Mouse (Mus musculus) forebrain, embryonic 14.5 days (tissue): ENCODE results near the gene Dmxl2. TPM values are rescaled to one million over a fixed set of nuclear protein-coding genes. Genes with fewer than 3 reads are reported as not detected.

Source experiments
- ATAC-seq: fragments of 200-750 bp; cut with Nextera tagmentation; 2 replicates; pipeline ENCODE4 v1.8.0; 2017; ENCODE audit warnings: mild to moderate bottlenecking, moderate library complexity
- DNase-seq: peaks from one replicate; pipeline ENCODE4 v3.0.0-alpha.2; 2015; ENCODE audit warnings: low spot score
- H3K27ac ChIP-seq: fragments of 300-500 bp; sonication (generic); 2 replicates; pipeline ENCODE4 v1.5.1; 2014; ENCODE audit warnings: low read depth, mild to moderate bottlenecking, control low read depth, low read length, moderate library complexity
- H3K27me3 ChIP-seq: fragments of 300-500 bp; sonication (generic); replicated peaks from 2 replicates; pipeline ENCODE4 v1.6.1; 2014; ENCODE audit warnings: low read length, control low read depth, mixed read lengths; ENCODE audit not compliant: control insufficient read depth, insufficient read depth
- H3K36me3 ChIP-seq: fragments of 300-500 bp; sonication (generic); 2 replicates; pipeline ENCODE4 v1.6.1; 2014; ENCODE audit warnings: low read length, control low read depth; ENCODE audit not compliant: control insufficient read depth, insufficient read depth
- H3K4me1 ChIP-seq: fragments of 300-500 bp; sonication (generic); 2 replicates; pipeline ENCODE4 v1.6.1; 2014; ENCODE audit warnings: antibody characterized with exemption, low read length, control low read depth; ENCODE audit not compliant: control insufficient read depth, insufficient read depth
- H3K4me2 ChIP-seq: fragments of 300-500 bp; sonication (generic); 2 replicates; pipeline ENCODE4 v1.6.1; 2014; ENCODE audit warnings: mild to moderate bottlenecking, control low read depth, low read length
- H3K4me3 ChIP-seq: fragments of 300-500 bp; sonication (generic); 2 replicates; pipeline ENCODE4 v1.5.1; 2014; ENCODE audit warnings: low read depth, low read length, control low read depth
- H3K9ac ChIP-seq: fragments of 300-500 bp; sonication (generic); 2 replicates; pipeline ENCODE4 v1.6.1; 2014; ENCODE audit warnings: mild to moderate bottlenecking, low read length, control low read depth, moderate library complexity
- H3K9me3 ChIP-seq: fragments of 300-500 bp; sonication (generic); replicated peaks from 2 replicates; pipeline ENCODE4 v1.6.1; 2016; ENCODE audit warnings: low read length, control low read depth, mixed read lengths; ENCODE audit not compliant: control insufficient read depth
- WGBS: fragments of 180-500 bp; shearing (Covaris S2); extraction: QIAGEN DNeasy Blood & Tissue Kit; methylation state at CpG from one replicate; pipeline ENCODE4 v1.1.7; 2014; 5-methylcytosine and 5-hydroxymethylcytosine counted together
- polyA plus RNA-seq: library from polyadenylated mRNA; unstranded; fragments of >200 nt; fragmentation: Nextera tagmentation; extraction: Ambion mirVana; gene quantifications from 2 replicates; pipeline ENCODE4 v1.2.1, GENCODE M21; 2014

Gene Dmxl2
- polyA plus RNA-seq, 1 experiment from 2014 or later: 39.5 TPM

GRCm38 (mm10) chr9:54518921-54519320 lies 17.5 kb upstream of the Dmxl2 start:
- Histone ChIP-seq H3K9ac (no peak overlapping the region), H3K9me3 (no peaks in the 10 kb centered on the region), H3K36me3 (no peaks in the 10 kb centered on the region), H3K4me2 (no peak overlapping the region), H3K4me1 (no peaks in the 10 kb centered on the region), H3K27ac (no peak overlapping the region), H3K27me3 (no peaks in the 10 kb centered on the region), H3K4me3 (no peak overlapping the region)
- DNase-seq (no peak), ATAC-seq (no peak)
- WGBS: 73% methylated on average over 7 of the region's 7 CpGs

GRCm38 (mm10) chr9:54515991-54516390 lies 14.6 kb upstream of the Dmxl2 start:
- Histone ChIP-seq H3K36me3 (no peaks in the 10 kb centered on the region), H3K4me3 (no peak overlapping the region), H3K27ac (no peak overlapping the region), H3K27me3 (no peaks in the 10 kb centered on the region), H3K4me2 (no peak overlapping the region), H3K9me3 (no peaks in the 10 kb centered on the region), H3K4me1 (no peaks in the 10 kb centered on the region), H3K9ac (no peak overlapping the region)
- ATAC-seq: no peak
- DNase-seq: no peak
- 87% methylated on average over 2 of the region's 2 CpGs for WGBS

DNA sequence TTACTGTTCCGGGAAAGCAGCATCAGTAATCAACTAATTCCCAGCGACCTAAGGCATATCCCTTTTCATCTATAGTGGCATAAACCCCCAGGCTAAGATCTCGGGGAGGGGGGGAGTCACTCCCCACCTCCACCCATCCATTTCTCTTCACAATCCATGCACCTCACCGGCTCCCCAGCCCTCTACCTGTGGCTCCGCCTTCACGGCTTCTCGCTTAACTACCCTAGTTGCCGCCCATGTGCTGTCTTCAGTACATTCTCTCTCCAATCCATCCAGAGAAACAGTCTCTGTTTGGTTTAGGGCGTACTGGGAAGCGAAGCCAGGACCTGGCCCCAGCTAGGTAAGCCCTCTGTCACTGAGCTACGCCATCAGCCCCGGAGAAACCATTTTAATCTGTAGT lies 1.4 kb upstream of the Dmxl2 start:
- Histone ChIP-seq H3K9me3 (no peaks in the 10 kb centered on the region), H3K4me2 (peak overlapping the region; percentile 68), H3K4me3 (no peak overlapping the region), H3K36me3 (no peaks in the 10 kb centered on the region), H3K4me1 (peaks cover 10% of the 10 kb centered on the region), H3K27ac (no peak overlapping the region), H3K27me3 (no peaks in the 10 kb centered on the region), H3K9ac (peak overlapping the region; percentile 21; the same call in 1 of the 2 replicates)
- DNase-seq: no peak
- 7% methylated on average over 12 of the region's 12 CpGs for WGBS
- no peak for ATAC-seq

GRCm38 (mm10) chr9:54502111-54502495 lies 677 bp upstream of the Dmxl2 start:
- H3K9me3 ChIP-seq: no peaks in the 10 kb centered on the region

DNA sequence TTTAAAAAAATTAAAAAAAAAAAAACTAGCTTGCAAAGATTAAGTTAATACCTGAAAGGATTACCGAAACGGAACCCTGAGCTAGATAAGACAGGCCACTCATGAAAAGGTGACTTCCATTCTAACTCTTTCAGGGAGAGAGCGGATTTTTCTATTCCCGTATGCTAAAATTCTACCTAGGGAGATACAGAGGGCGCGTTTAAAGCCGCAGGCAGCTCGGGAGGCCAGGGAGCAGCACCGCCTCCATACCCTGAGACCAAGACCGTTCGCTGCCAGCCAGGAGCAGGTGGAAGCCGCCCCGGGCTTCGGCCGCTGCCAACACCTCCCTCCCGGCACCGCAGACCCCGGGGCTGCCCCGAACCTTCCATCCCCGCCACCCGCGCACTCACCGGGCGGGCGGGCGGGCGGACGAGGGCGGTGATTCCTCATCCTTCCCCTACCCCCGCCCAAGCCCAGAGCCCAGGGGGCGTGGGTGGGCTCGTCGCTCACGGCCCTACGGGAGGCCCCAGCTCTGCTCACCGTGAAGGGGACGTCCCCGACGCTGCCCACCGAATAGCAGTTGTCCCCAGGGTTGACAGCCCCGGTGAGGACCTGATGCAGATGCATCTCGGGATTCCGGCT lies 484 bp downstream of the Dmxl2 start:
- H3K9ac ChIP-seq: peak overlapping the region; percentile 92
- peak; percentile 65 for ATAC-seq
- under 1% methylated on average over 34 of the region's 43 CpGs for WGBS

More at GRCm38 (mm10) chr9:54502111-54502495, 677 bp upstream of the Dmxl2 start:
- Histone ChIP-seq H3K36me3 (no peaks in the 10 kb centered on the region), H3K4me1 (peaks cover 10% of the 10 kb centered on the region), H3K27me3 (no peaks in the 10 kb centered on the region), H3K27ac (0 out of 2 replicates have a peak overlapping the region, but pooled peaks have one; percentile 85), H3K4me2 (peak overlapping the region; percentile 68), H3K9ac (peak overlapping the region; percentile 92), H3K4me3 (peak overlapping the region; percentile 81)
- WGBS: 2% methylated on average over 13 of the region's 13 CpGs
- ATAC-seq: no peak
- no peak for DNase-seq

GRCm38 (mm10) chr9:54499791-54500190 lies 1.6 kb downstream of the Dmxl2 start:
- no peaks in the 10 kb centered on the region for H3K36me3 ChIP-seq
- no peaks in the 10 kb centered on the region for H3K27me3 ChIP-seq
- DNase-seq (no peak), ATAC-seq (no peak)
- peaks cover 10% of the 10 kb centered on the region for H3K4me1 ChIP-seq
- peak overlapping the region; percentile 81; the same call in 1 of the 2 replicates for H3K4me3 ChIP-seq
- H3K9ac ChIP-seq: no peak overlapping the region
- H3K27ac ChIP-seq: no peak overlapping the region
- WGBS: 80% methylated on average over 3 of the region's 3 CpGs
- H3K4me2 ChIP-seq: peak overlapping the region; percentile 68
- H3K9me3 ChIP-seq: no peaks in the 10 kb centered on the region

More for the DNA sequence above, 484 bp downstream of the Dmxl2 start:
- Histone ChIP-seq H3K9me3 (no peaks in the 10 kb centered on the region), H3K4me3 (peak overlapping the region; percentile 81), H3K4me2 (peak overlapping the region; percentile 68), H3K36me3 (no peaks in the 10 kb centered on the region), H3K27me3 (no peaks in the 10 kb centered on the region), H3K4me1 (peaks cover 10% of the 10 kb centered on the region), H3K27ac (peak overlapping the region; percentile 85)
- peak; percentile 56 for DNase-seq

- ATAC-seq: no peak
- WGBS: 87% methylated on average over 6 of the region's 6 CpGs
- no peak overlapping the region for H3K4me3 ChIP-seq
These were observed 2.1 kb downstream of the Dmxl2 start for GRCm38 (mm10) chr9:54499291-54499690.

GRCm38 (mm10) chr9:54490431-54490830 lies 11.0 kb downstream of the Dmxl2 start:
- H3K9ac ChIP-seq: no peak overlapping the region
- H3K27me3 ChIP-seq: no peaks in the 10 kb centered on the region
- 97% methylated on average over 2 of the region's 2 CpGs for WGBS
- no peaks in the 10 kb centered on the region for H3K9me3 ChIP-seq
- no peak overlapping the region for H3K27ac ChIP-seq
- no peaks in the 10 kb centered on the region for H3K36me3 ChIP-seq
- H3K4me2 ChIP-seq: no peak overlapping the region
- ATAC-seq (no peak), DNase-seq (no peak)
- no peak overlapping the region for H3K4me3 ChIP-seq
- no peaks in the 10 kb centered on the region for H3K4me1 ChIP-seq

More at GRCm38 (mm10) chr9:54499291-54499690, 2.1 kb downstream of the Dmxl2 start:
- H3K9me3 ChIP-seq: no peaks in the 10 kb centered on the region
- H3K27me3 ChIP-seq: no peaks in the 10 kb centered on the region
- DNase-seq: no peak
- peak overlapping the region; percentile 68 for H3K4me2 ChIP-seq
- no peaks in the 10 kb centered on the region for H3K36me3 ChIP-seq
- no peak overlapping the region for H3K9ac ChIP-seq
- H3K4me1 ChIP-seq: peaks cover 10% of the 10 kb centered on the region
- no peak overlapping the region for H3K27ac ChIP-seq

- Histone ChIP-seq H3K4me3 (no peak overlapping the region), H3K36me3 (no peaks in the 10 kb centered on the region), H3K9me3 (no peaks in the 10 kb centered on the region), H3K27ac (no peak overlapping the region), H3K4me1 (no peaks in the 10 kb centered on the region), H3K4me2 (no peak overlapping the region), H3K27me3 (no peaks in the 10 kb centered on the region), H3K9ac (no peak overlapping the region)
- ATAC-seq: no peak
- DNase-seq: no peak
- WGBS: 74% methylated on average over 2 of the region's 2 CpGs
These were observed 11.8 kb downstream of the Dmxl2 start for GRCm38 (mm10) chr9:54489599-54489998.
